Mouse (Mus musculus): ENCODE measurements around the gene Cdk7. TPM values are rescaled to one million over a fixed set of nuclear protein-coding genes. Genes with fewer than 3 reads are reported as not detected.

The Cdk7 gene
- polyA plus RNA-seq, 1 experiment from 2014 or later = 77.0 TPM

- no peak overlapping the region for H3K27ac ChIP-seq (ENCODE audit: poor library complexity, severe bottlenecking)
- H3K4me3 ChIP-seq = no peak overlapping the region
- peaks cover 5% of the 10 kb centered on the region; the same call in 1 of the 2 replicates for H3K36me3 ChIP-seq
- no peaks in the 10 kb centered on the region for H3K9me3 ChIP-seq (replicated peaks)
- H3K4me2 ChIP-seq = no peak overlapping the region
- no peaks in the 10 kb centered on the region for H3K4me1 ChIP-seq (replicated peaks)
- no peak for ATAC-seq (ENCODE audit: insufficient number of reproducible peaks, low FRiP score)
- 85% methylated on average over 8 of the region's 8 CpGs for WGBS
- H3K9ac ChIP-seq = no peak overlapping the region
- no peaks in the 10 kb centered on the region for H3K27me3 ChIP-seq (replicated peaks)
These were observed 49.1 kb downstream of the Cdk7 start for GRCm38 (mm10) chr13:100681615-100682014.

GRCm38 (mm10) chr13:100675936-100676635 is 54.7 kb downstream of the Cdk7 start:
- no peak overlapping the region for H3K4me2 ChIP-seq
- no peaks in the 10 kb centered on the region for H3K4me1 ChIP-seq (replicated peaks)
- no peak overlapping the region for H3K4me3 ChIP-seq
- 0 out of 2 replicates have a peak, but pooled peaks cover 4% of the 10 kb centered on the region for H3K9me3 ChIP-seq (replicated peaks)
- H3K36me3 ChIP-seq = no peaks in the 10 kb centered on the region
- 83% methylated on average over 15 of the region's 15 CpGs for WGBS
- no peak for ATAC-seq (ENCODE audit: insufficient number of reproducible peaks, low FRiP score)
- no peaks in the 10 kb centered on the region for H3K27me3 ChIP-seq (replicated peaks)
- H3K27ac ChIP-seq (ENCODE audit: poor library complexity, severe bottlenecking) = no peak overlapping the region
- no peak overlapping the region for H3K9ac ChIP-seq

- no peak overlapping the region for H3K27ac ChIP-seq (ENCODE audit: poor library complexity, severe bottlenecking)
- H3K4me3 ChIP-seq = peak overlapping the region; percentile 65
- no peak for ATAC-seq (ENCODE audit: insufficient number of reproducible peaks, low FRiP score)
- WGBS = 50% methylated on average over 9 of the region's 9 CpGs
- H3K9me3 ChIP-seq (replicated peaks) = 0 out of 2 replicates have a peak, but pooled peaks cover 4% of the 10 kb centered on the region
- H3K9ac ChIP-seq = peak overlapping the region; percentile 72; the same call in 1 of the 2 replicates
- no peaks in the 10 kb centered on the region for H3K27me3 ChIP-seq (replicated peaks)
- H3K4me2 ChIP-seq = peak overlapping the region; percentile 74
- peaks cover 12% of the 10 kb centered on the region for H3K36me3 ChIP-seq
- H3K4me1 ChIP-seq (replicated peaks) = 0 out of 2 replicates have a peak, but pooled peaks cover 7% of the 10 kb centered on the region
These were observed 60.5 kb downstream of the Cdk7 start for GRCm38 (mm10) chr13:100670181-100670741.

GRCm38 (mm10) chr13:100669291-100670022 is 61.3 kb downstream of the Cdk7 start, which contains the start of gene Ccdc125:
Ccdc125 (plus strand) TSS chr13:100669717.
- Histone ChIP-seq H3K9me3 (replicated peaks) (0 out of 2 replicates have a peak, but pooled peaks cover 4% of the 10 kb centered on the region), H3K36me3 (peaks cover 15% of the 10 kb centered on the region), H3K9ac (peak within 1 kb of the TSS; percentile 72), H3K27ac (ENCODE audit: poor library complexity, severe bottlenecking) (peak within 1 kb of the TSS; percentile 61), H3K27me3 (replicated peaks) (no peaks in the 10 kb centered on the region), H3K4me2 (peak within 1 kb of the TSS; percentile 74), H3K4me3 (peak within 1 kb of the TSS; percentile 65), H3K4me1 (replicated peaks) (0 out of 2 replicates have a peak, but pooled peaks cover 7% of the 10 kb centered on the region)
- ATAC-seq (ENCODE audit: insufficient number of reproducible peaks, low FRiP score) = peak; percentile 67
- under 1% methylated on average over 44 of the region's 44 CpGs for WGBS

- Histone ChIP-seq H3K9ac (0 out of 2 replicates have a peak overlapping the region, but pooled peaks have one; percentile 5), H3K4me1 (replicated peaks) (no peaks in the 10 kb centered on the region), H3K4me2 (no peak overlapping the region), H3K36me3 (peaks cover 23% of the 10 kb centered on the region), H3K27me3 (replicated peaks) (no peaks in the 10 kb centered on the region), H3K27ac (ENCODE audit: poor library complexity, severe bottlenecking) (no peak overlapping the region), H3K4me3 (no peak overlapping the region), H3K9me3 (replicated peaks) (no peaks in the 10 kb centered on the region)
- WGBS = 43% methylated on average over 4 of the region's 4 CpGs
- ATAC-seq (ENCODE audit: insufficient number of reproducible peaks, low FRiP score) = no peak
These were observed 70.8 kb downstream of the Cdk7 start for GRCm38 (mm10) chr13:100659864-100660456.

- 89% methylated on average over 5 of the region's 5 CpGs for WGBS
- Histone ChIP-seq H3K4me1 (replicated peaks) (no peaks in the 10 kb centered on the region), H3K4me2 (no peak overlapping the region), H3K4me3 (no peak overlapping the region), H3K27me3 (replicated peaks) (no peaks in the 10 kb centered on the region), H3K9ac (no peak overlapping the region), H3K36me3 (peaks cover 15% of the 10 kb centered on the region), H3K9me3 (replicated peaks) (no peaks in the 10 kb centered on the region), H3K27ac (ENCODE audit: poor library complexity, severe bottlenecking) (no peak overlapping the region)
- ATAC-seq (ENCODE audit: insufficient number of reproducible peaks, low FRiP score) = no peak
These were observed 72.6 kb downstream of the Cdk7 start for GRCm38 (mm10) chr13:100658091-100658490.

Other genes starting within 250 kb of the Cdk7 start
- 53.3 and 56.2 TPM in 2 replicates for gene Gtf2h2, start 238.4 kb downstream of the Cdk7 start, polyA plus RNA-seq (2016; fragmentation: Nextera tagmentation; extraction: Ambion mirVana)
- gene Ocln, start 178.2 kb downstream of the Cdk7 start, polyA plus RNA-seq (2016; fragmentation: Nextera tagmentation; extraction: Ambion mirVana) = 1.5 and 1.6 TPM in 2 replicates
- gene Marveld2, start 114.0 kb downstream of the Cdk7 start, polyA plus RNA-seq (2016; fragmentation: Nextera tagmentation; extraction: Ambion mirVana) = 3.6 and 4.4 TPM in 2 replicates
- 216 and 219 TPM in 2 replicates for gene Ak6, start 80.0 kb downstream of the Cdk7 start, polyA plus RNA-seq (2016; fragmentation: Nextera tagmentation; extraction: Ambion mirVana)
- gene Rad17, start 79.9 kb downstream of the Cdk7 start, polyA plus RNA-seq (2016; fragmentation: Nextera tagmentation; extraction: Ambion mirVana) = 27.3 and 28.7 TPM in 2 replicates
- 9.7 and 11.3 TPM in 2 replicates for gene Taf9, start 79.4 kb downstream of the Cdk7 start, polyA plus RNA-seq (2016; fragmentation: Nextera tagmentation; extraction: Ambion mirVana)
- gene Ccdc125, start 61.2 kb downstream of the Cdk7 start, polyA plus RNA-seq (2016; fragmentation: Nextera tagmentation; extraction: Ambion mirVana) = 4.6 and 4.8 TPM in 2 replicates
- gene Mrps36, start 13.7 kb upstream of the Cdk7 start, polyA plus RNA-seq (2016; fragmentation: Nextera tagmentation; extraction: Ambion mirVana) = 256 TPM in 2 replicates
- 21.8 and 24.0 TPM in 2 replicates for gene Cenph, start 45.0 kb upstream of the Cdk7 start, polyA plus RNA-seq (2016; fragmentation: Nextera tagmentation; extraction: Ambion mirVana)
- gene Ccnb1, start 55.6 kb upstream of the Cdk7 start, polyA plus RNA-seq (2016; fragmentation: Nextera tagmentation; extraction: Ambion mirVana) = 214 and 218 TPM in 2 replicates
- gene Slc30a5, start 102.5 kb upstream of the Cdk7 start, polyA plus RNA-seq (2016; fragmentation: Nextera tagmentation; extraction: Ambion mirVana) = 43.1 and 44.8 TPM in 2 replicates

Measured in heart, embryonic 12.5 days (tissue).